Mouse (Mus musculus) gastrocnemius, adult 2 months (tissue): ENCODE results near the gene Stk17b. TPM values are rescaled to one million over a fixed set of nuclear protein-coding genes. Genes with fewer than 3 reads are reported as not detected.
"Not testable (repeated sequence)": the region's sequence is repeated elsewhere in the genome, so short reads cannot be mapped to it uniquely, and the experiment has no call there.

Experiments used
- DNase-seq: peaks from one replicate; pipeline ENCODE4 v3.0.0; 2022
- H3K27ac ChIP-seq: fragments of 200-600 bp; 2 replicates; pipeline ENCODE4 v1.8.1; 2022; ENCODE audit warnings: mild to moderate bottlenecking
- H3K4me3 ChIP-seq: fragments of 200-600 bp; 2 replicates; pipeline ENCODE4 v1.8.1; 2022; ENCODE audit warnings: mild to moderate bottlenecking, moderate library complexity
- CTCF ChIP-seq: fragments of 200-600 bp; IDR thresholded peaks from 2 replicates; pipeline ENCODE4 v1.8.1; 2022; ENCODE audit warnings: antibody characterized with exemption, mild to moderate bottlenecking, moderate library complexity
- intact Hi-C: fragments of 180-260 bp; cut with DNase I; formaldehyde crosslinking; loops from one replicate; pipeline ENCODE4 v1.15.1; 2025
- total RNA-seq, 2 experiments: library from RNA; stranded (reverse); gene quantifications; 2 replicates each; pipeline ENCODE4 v1.2.3; 2021

Gene Stk17b
- total RNA-seq, 2 experiments from 2014 or later = 6.0 to 6.7 TPM

GRCm38 (mm10) chr1:53740777-53741336 is 44.2 kb downstream of the Stk17b start:
- Histone ChIP-seq H3K4me3 (no peak overlapping the region), H3K27ac (no peak overlapping the region)
- no peak for DNase-seq
- no peak for TF ChIP-seq CTCF
- intact Hi-C loops = no loop called here

- intact Hi-C loops, DNase-seq, H3K27ac ChIP-seq, H3K4me3 ChIP-seq: not testable (repeated sequence)
These were observed 44.8 kb downstream of the Stk17b start for GRCm38 (mm10) chr1:53740077-53740776.

GRCm38 (mm10) chr1:53736583-53736982 is 48.4 kb downstream of the Stk17b start:
- intact Hi-C loops = no loop called here
- no peak for DNase-seq
- TF ChIP-seq CTCF = no peak
- H3K4me3 ChIP-seq = no peak overlapping the region
- no peak overlapping the region for H3K27ac ChIP-seq

- Histone ChIP-seq H3K4me3 (no peak overlapping the region), H3K27ac (no peak overlapping the region)
- intact Hi-C loops = loop anchor here (10.0 kb wide), 1 partner anchor 166 kb away; no protein-coding TSS in a partner anchor
- TF ChIP-seq CTCF = no peak
- DNase-seq = no peak
These were observed 56.4 kb downstream of the Stk17b start for GRCm38 (mm10) chr1:53728489-53729225.

- H3K27ac ChIP-seq = no peak overlapping the region
- H3K4me3 ChIP-seq = no peak overlapping the region
- TF ChIP-seq CTCF = no peak
- intact Hi-C loops = loop anchor here (10.0 kb wide), 1 partner anchor 168 kb away; no protein-coding TSS in a partner anchor
- no peak for DNase-seq
These were observed 58.1 kb downstream of the Stk17b start for GRCm38 (mm10) chr1:53726883-53727282.

GRCm38 (mm10) chr1:53721353-53721752 is 63.7 kb downstream of the Stk17b start:
- DNase-seq = no peak
- Histone ChIP-seq H3K27ac (no peak overlapping the region), H3K4me3 (no peak overlapping the region)
- TF ChIP-seq CTCF = no peak
- intact Hi-C loops = loop anchor here (10.0 kb wide), 1 partner anchor 173 kb away; no protein-coding TSS in a partner anchor

GRCm38 (mm10) chr1:53720601-53721351 is 64.2 kb downstream of the Stk17b start:
- no peak overlapping the region for H3K27ac ChIP-seq
- intact Hi-C loops = loop anchor here (10.0 kb wide), 1 partner anchor 174 kb away; no protein-coding TSS in a partner anchor
- TF ChIP-seq CTCF = no peak
- DNase-seq = no peak
- no peak overlapping the region for H3K4me3 ChIP-seq

- Histone ChIP-seq H3K4me3 (no peak overlapping the region), H3K27ac (no peak overlapping the region)
- intact Hi-C loops = no loop called here
- no peak for TF ChIP-seq CTCF
- DNase-seq = no peak
These were observed 69.0 kb downstream of the Stk17b start for GRCm38 (mm10) chr1:53715966-53716515.

- intact Hi-C loops = no loop called here
- H3K27ac ChIP-seq = no peak overlapping the region
- H3K4me3 ChIP-seq = no peak overlapping the region
- TF ChIP-seq CTCF = peak; percentile 76
- no peak for DNase-seq
These were observed 69.6 kb downstream of the Stk17b start for GRCm38 (mm10) chr1:53715446-53715845.

GRCm38 (mm10) chr1:53713383-53713782 is 71.6 kb downstream of the Stk17b start:
- H3K4me3 ChIP-seq, intact Hi-C loops, H3K27ac ChIP-seq, DNase-seq: not testable (repeated sequence)

GRCm38 (mm10) chr1:53711069-53711468 is 74.0 kb downstream of the Stk17b start:
- no peak for TF ChIP-seq CTCF
- no peak overlapping the region for H3K27ac ChIP-seq
- DNase-seq = no peak
- no peak overlapping the region for H3K4me3 ChIP-seq
- intact Hi-C loops = no loop called here

GRCm38 (mm10) chr1:53709602-53710001 is 75.4 kb downstream of the Stk17b start:
- intact Hi-C loops, DNase-seq, H3K4me3 ChIP-seq, H3K27ac ChIP-seq: not testable (repeated sequence)
